Mouse (Mus musculus): ENCODE measurements at regions not wholly inside any gene's neighbourhood (a gene's known extent, or its start where the extent isn't known, plus 50 kb on each side); places are given as distances from the start of the nearest gene placed in this dataset.

- no peaks in the 10 kb centered on the region for H3K27me3 ChIP-seq (ENCODE audit: control insufficient read depth, insufficient read depth, low read length)
- peaks cover 2% of the 10 kb centered on the region; the same call in 1 of the 2 replicates for H3K4me1 ChIP-seq (ENCODE audit: control insufficient read depth, insufficient read depth, low read length)
- 40% methylated on average over 5 of the region's 5 CpGs for WGBS
- H3K9me3 ChIP-seq (replicated peaks; ENCODE audit: control insufficient read depth, low read length) = no peaks in the 10 kb centered on the region
- no peak for ATAC-seq (replicated peaks; ENCODE audit: extremely low read depth, insufficient read depth, low FRiP score)
- no peak overlapping the region for H3K27ac ChIP-seq (ENCODE audit: low read length)
- H3K4me3 ChIP-seq (ENCODE audit: low read length) = no peak overlapping the region
- no peak overlapping the region for H3K4me2 ChIP-seq (ENCODE audit: low read depth, low read length)
- no peaks in the 10 kb centered on the region for H3K36me3 ChIP-seq (ENCODE audit: control insufficient read depth, insufficient read depth)
- H3K9ac ChIP-seq (ENCODE audit: low read length) = no peak overlapping the region
These were observed 324.9 kb downstream of the Fat4 start for GRCm38 (mm10) chr3:39211670-39212069.

DNA sequence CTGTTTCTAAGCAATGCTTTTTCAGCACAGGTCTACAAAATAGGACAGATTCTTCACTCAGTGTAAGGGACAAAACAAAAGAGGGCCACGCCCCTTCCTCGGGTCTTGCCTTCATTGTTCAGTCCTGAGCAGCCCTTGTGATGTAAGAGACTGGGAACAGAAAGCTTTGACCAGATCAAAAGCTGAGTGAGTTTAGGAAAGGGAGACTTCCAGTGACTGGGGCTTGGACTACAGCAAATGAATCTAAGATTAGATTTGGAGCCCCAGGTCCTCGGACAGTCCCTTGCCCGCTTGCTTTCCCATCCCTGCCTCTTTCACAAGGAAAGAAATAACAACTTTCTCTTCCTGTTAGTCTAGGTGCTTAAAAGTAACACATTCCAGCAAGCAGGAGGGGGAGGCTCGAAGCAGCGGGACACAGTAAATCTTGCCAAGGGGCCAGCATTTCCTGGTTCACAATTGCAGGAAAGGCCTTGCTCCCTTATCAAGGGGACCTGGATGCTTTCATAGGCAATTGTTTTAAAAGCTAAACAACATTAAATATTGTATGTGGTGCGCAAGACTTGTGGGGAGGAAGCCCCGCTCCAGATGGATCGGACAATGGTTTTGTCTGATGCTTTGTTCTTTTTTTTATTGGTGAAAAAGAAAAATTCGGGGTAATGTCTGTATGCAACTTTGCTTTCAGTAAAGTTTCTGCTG lies 333.4 kb downstream of the Fat4 start:
- ATAC-seq (replicated peaks; ENCODE audit: extremely low read depth, insufficient read depth, low FRiP score) = peak; percentile 84
- no peak overlapping the region; the same call in 1 of the 2 replicates for H3K4me3 ChIP-seq (ENCODE audit: low read length)
- no peaks in the 10 kb centered on the region for H3K36me3 ChIP-seq (ENCODE audit: control insufficient read depth, insufficient read depth)
- WGBS = 37% methylated on average over 10 of the region's 10 CpGs
- H3K9ac ChIP-seq (ENCODE audit: low read length) = peak overlapping the region; percentile 42; the same call in 1 of the 2 replicates
- peak overlapping the region; percentile 18 for H3K4me2 ChIP-seq (ENCODE audit: low read depth, low read length)
- H3K27ac ChIP-seq (ENCODE audit: low read length) = peak overlapping the region; percentile 75
- H3K9me3 ChIP-seq (replicated peaks; ENCODE audit: control insufficient read depth, low read length) = no peaks in the 10 kb centered on the region
- no peaks in the 10 kb centered on the region for H3K27me3 ChIP-seq (ENCODE audit: control insufficient read depth, insufficient read depth, low read length)
- H3K4me1 ChIP-seq (ENCODE audit: control insufficient read depth, insufficient read depth, low read length) = peaks cover 5% of the 10 kb centered on the region

DNA sequence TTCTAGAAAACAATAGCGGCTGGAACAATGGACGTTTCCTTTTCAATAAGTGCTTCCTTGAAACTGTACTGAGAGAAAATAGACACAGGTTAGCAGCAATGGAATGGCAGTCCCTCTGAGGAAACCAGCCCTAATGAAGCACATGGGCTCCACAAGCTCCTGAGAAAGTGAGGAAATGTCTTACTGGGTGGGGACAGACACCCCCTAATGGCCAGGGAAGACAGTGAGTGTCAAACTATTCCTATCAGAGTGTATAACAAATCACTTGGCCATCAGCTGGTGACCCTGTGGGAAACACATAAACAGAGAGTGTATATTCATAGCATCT lies 333.9 kb downstream of the Fat4 start:
- H3K27ac ChIP-seq (ENCODE audit: low read length) = peak overlapping the region; percentile 67
- 46% methylated on average over 2 of the region's 2 CpGs for WGBS
- H3K4me2 ChIP-seq (ENCODE audit: low read depth, low read length) = no peak overlapping the region
- H3K36me3 ChIP-seq (ENCODE audit: control insufficient read depth, insufficient read depth) = no peaks in the 10 kb centered on the region
- H3K4me3 ChIP-seq (ENCODE audit: low read length) = no peak overlapping the region
- peak; percentile 63 for ATAC-seq (replicated peaks; ENCODE audit: extremely low read depth, insufficient read depth, low FRiP score)
- H3K9ac ChIP-seq (ENCODE audit: low read length) = no peak overlapping the region
- H3K4me1 ChIP-seq (ENCODE audit: control insufficient read depth, insufficient read depth, low read length) = peaks cover 5% of the 10 kb centered on the region
- no peaks in the 10 kb centered on the region for H3K27me3 ChIP-seq (ENCODE audit: control insufficient read depth, insufficient read depth, low read length)
- H3K9me3 ChIP-seq (replicated peaks; ENCODE audit: control insufficient read depth, low read length) = no peaks in the 10 kb centered on the region

- H3K27ac ChIP-seq (ENCODE audit: low read length) = no peak overlapping the region
- H3K9ac ChIP-seq (ENCODE audit: low read length) = no peak overlapping the region
- H3K4me3 ChIP-seq (ENCODE audit: low read length) = no peak overlapping the region
- no peak for ATAC-seq (replicated peaks; ENCODE audit: extremely low read depth, insufficient read depth, low FRiP score)
- WGBS = 83% methylated on average over 4 of the region's 4 CpGs
- no peaks in the 10 kb centered on the region for H3K9me3 ChIP-seq (replicated peaks; ENCODE audit: control insufficient read depth, low read length)
- H3K36me3 ChIP-seq (ENCODE audit: control insufficient read depth, insufficient read depth) = no peaks in the 10 kb centered on the region
- H3K27me3 ChIP-seq (ENCODE audit: control insufficient read depth, insufficient read depth, low read length) = no peaks in the 10 kb centered on the region
- H3K4me2 ChIP-seq (ENCODE audit: low read depth, low read length) = no peak overlapping the region
- H3K4me1 ChIP-seq (ENCODE audit: control insufficient read depth, insufficient read depth, low read length) = peaks cover 5% of the 10 kb centered on the region
These were observed 335.3 kb downstream of the Fat4 start for GRCm38 (mm10) chr3:39222059-39222458.

DNA sequence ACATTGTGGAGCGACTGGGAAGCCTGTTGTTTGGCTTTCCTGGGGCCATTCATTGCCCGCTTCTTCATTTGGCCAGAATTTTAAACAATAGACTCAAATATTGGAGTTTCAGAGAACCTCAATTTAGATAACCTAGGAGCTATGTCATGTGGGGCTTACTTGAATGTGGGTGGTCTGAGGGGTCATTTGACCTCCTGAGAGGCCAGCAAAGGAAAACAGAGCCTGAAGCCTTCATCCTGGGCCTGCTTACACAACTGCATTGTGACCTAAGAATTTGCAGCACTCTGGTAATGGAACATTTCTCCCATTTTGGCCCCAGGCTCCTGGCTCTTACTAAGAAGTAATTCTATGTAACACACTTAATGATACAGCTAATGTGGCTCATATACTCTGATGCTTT lies 348.2 kb downstream of the Fat4 start:
- Histone ChIP-seq H3K9ac (ENCODE audit: low read length) (no peak overlapping the region), H3K27ac (ENCODE audit: low read length) (no peak overlapping the region), H3K4me3 (ENCODE audit: low read length) (no peak overlapping the region), H3K9me3 (replicated peaks; ENCODE audit: control insufficient read depth, low read length) (no peaks in the 10 kb centered on the region), H3K27me3 (ENCODE audit: control insufficient read depth, insufficient read depth, low read length) (no peaks in the 10 kb centered on the region), H3K4me1 (ENCODE audit: control insufficient read depth, insufficient read depth, low read length) (no peaks in the 10 kb centered on the region), H3K36me3 (ENCODE audit: control insufficient read depth, insufficient read depth) (no peaks in the 10 kb centered on the region), H3K4me2 (ENCODE audit: low read depth, low read length) (no peak overlapping the region)
- WGBS = 82% methylated on average over 2 of the region's 2 CpGs
- no peak for ATAC-seq (replicated peaks; ENCODE audit: extremely low read depth, insufficient read depth, low FRiP score)

- 15% methylated on average over 4 of the region's 4 CpGs for WGBS
- H3K9ac ChIP-seq (ENCODE audit: low read length) = no peak overlapping the region
These were observed 362.0 kb downstream of the Fat4 start for GRCm38 (mm10) chr3:39248712-39249111.

DNA sequence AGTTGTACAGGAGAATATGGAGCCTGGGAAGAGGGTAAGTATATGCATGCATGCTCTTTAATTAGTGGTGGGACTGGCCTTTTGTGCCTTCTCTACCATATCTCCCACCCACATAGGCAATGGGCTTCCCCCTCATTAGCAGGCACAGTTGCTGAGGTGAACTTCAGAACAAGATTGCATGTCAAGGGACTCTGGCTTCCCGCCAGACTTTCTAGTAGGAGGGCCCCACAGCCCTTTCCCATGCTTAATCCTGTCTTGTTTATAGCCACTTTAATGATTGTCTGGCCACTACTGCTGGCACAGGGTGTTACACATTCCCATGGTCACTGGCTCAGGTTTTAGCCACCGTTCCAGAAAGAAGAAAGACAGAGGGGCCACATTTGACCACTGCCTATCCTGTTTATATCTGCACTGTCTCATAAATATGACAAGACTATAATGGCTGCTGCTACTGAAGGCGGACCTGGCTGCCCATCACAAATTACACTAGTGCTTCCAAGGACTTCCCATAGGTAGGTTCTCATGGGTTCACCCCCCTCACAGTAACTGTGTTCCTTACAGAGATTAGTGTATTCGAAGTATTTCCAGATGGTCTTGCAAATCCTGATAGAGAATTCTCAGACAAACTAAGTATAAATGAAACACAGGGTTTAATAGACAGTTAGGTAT lies 362.6 kb downstream of the Fat4 start:
- H3K4me1 ChIP-seq (ENCODE audit: control insufficient read depth, insufficient read depth, low read length) = peaks cover 15% of the 10 kb centered on the region
- peak; percentile 88 for ATAC-seq (replicated peaks; ENCODE audit: extremely low read depth, insufficient read depth, low FRiP score)
- no peak overlapping the region for H3K9ac ChIP-seq (ENCODE audit: low read length)
- H3K4me3 ChIP-seq (ENCODE audit: low read length) = no peak overlapping the region
- no peaks in the 10 kb centered on the region for H3K36me3 ChIP-seq (ENCODE audit: control insufficient read depth, insufficient read depth)
- no peaks in the 10 kb centered on the region for H3K9me3 ChIP-seq (replicated peaks; ENCODE audit: control insufficient read depth, low read length)
- no peaks in the 10 kb centered on the region for H3K27me3 ChIP-seq (ENCODE audit: control insufficient read depth, insufficient read depth, low read length)
- 29% methylated on average over 4 of the region's 4 CpGs for WGBS
- H3K27ac ChIP-seq (ENCODE audit: low read length) = peak overlapping the region; percentile 81
- peak overlapping the region; percentile 24; the same call in 1 of the 2 replicates for H3K4me2 ChIP-seq (ENCODE audit: low read depth, low read length)

More at GRCm38 (mm10) chr3:39248712-39249111, 362.0 kb downstream of the Fat4 start:
- Histone ChIP-seq H3K27me3 (ENCODE audit: control insufficient read depth, insufficient read depth, low read length) (no peaks in the 10 kb centered on the region), H3K4me2 (ENCODE audit: low read depth, low read length) (peak overlapping the region; percentile 43; the same call in 1 of the 2 replicates), H3K36me3 (ENCODE audit: control insufficient read depth, insufficient read depth) (no peaks in the 10 kb centered on the region), H3K4me3 (ENCODE audit: low read length) (no peak overlapping the region), H3K9me3 (replicated peaks; ENCODE audit: control insufficient read depth, low read length) (no peaks in the 10 kb centered on the region), H3K27ac (ENCODE audit: low read length) (peak overlapping the region; percentile 81), H3K4me1 (ENCODE audit: control insufficient read depth, insufficient read depth, low read length) (peaks cover 15% of the 10 kb centered on the region)
- peak; percentile 77 for ATAC-seq (replicated peaks; ENCODE audit: extremely low read depth, insufficient read depth, low FRiP score)

GRCm38 (mm10) chr3:39253076-39253475 lies 366.3 kb downstream of the Fat4 start:
- 88% methylated on average over 1 of the region's 1 CpGs for WGBS
- Histone ChIP-seq H3K4me2 (ENCODE audit: low read depth, low read length) (no peak overlapping the region), H3K36me3 (ENCODE audit: control insufficient read depth, insufficient read depth) (no peaks in the 10 kb centered on the region), H3K27ac (ENCODE audit: low read length) (no peak overlapping the region), H3K9ac (ENCODE audit: low read length) (no peak overlapping the region), H3K4me1 (ENCODE audit: control insufficient read depth, insufficient read depth, low read length) (peaks cover 15% of the 10 kb centered on the region), H3K27me3 (ENCODE audit: control insufficient read depth, insufficient read depth, low read length) (no peaks in the 10 kb centered on the region), H3K4me3 (ENCODE audit: low read length) (no peak overlapping the region), H3K9me3 (replicated peaks; ENCODE audit: control insufficient read depth, low read length) (no peaks in the 10 kb centered on the region)
- no peak for ATAC-seq (replicated peaks; ENCODE audit: extremely low read depth, insufficient read depth, low FRiP score)

DNA sequence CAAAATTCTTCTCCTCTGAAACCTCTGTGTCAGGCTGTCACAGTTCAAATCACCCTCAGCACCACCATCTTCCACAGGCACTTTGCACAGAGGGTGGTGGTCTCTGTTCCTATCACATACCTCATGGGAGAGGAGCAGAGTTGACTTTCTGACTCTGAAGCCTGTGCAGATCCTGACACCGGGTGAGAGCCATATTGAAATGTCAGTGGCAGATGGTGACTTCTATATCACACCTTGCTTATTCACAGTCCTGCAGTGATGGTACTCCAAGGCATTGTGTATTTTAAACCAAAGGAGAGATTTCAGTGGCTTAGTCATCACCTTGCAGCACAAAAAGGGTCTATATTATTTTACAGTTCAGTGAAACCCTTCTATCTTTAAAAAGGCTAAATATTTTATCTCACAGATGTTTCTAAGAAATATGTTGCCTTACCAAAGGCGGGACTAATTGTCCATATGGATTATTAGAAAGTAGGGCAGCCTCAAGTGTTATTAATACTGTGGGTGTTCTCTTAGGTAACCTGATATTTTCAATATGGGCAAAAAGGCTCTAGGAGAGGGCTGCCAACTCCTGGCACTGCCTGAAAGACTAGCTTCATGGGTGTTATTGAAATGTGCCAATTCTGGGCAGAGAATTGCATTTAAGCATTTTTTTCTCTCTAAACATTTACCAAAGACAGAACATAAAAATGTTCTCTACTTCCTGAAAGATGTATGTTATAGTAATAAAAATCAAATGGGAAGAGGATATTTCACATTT lies 378.1 kb downstream of the Fat4 start:
- no peaks in the 10 kb centered on the region for H3K36me3 ChIP-seq (ENCODE audit: control insufficient read depth, insufficient read depth)
- no peak for ATAC-seq (replicated peaks; ENCODE audit: extremely low read depth, insufficient read depth, low FRiP score)
- H3K4me1 ChIP-seq (ENCODE audit: control insufficient read depth, insufficient read depth, low read length) = no peaks in the 10 kb centered on the region
- no peak overlapping the region for H3K27ac ChIP-seq (ENCODE audit: low read length)
- no peaks in the 10 kb centered on the region for H3K27me3 ChIP-seq (ENCODE audit: control insufficient read depth, insufficient read depth, low read length)
- 77% methylated on average over 2 of the region's 2 CpGs for WGBS
- H3K9ac ChIP-seq (ENCODE audit: low read length) = no peak overlapping the region
- H3K4me2 ChIP-seq (ENCODE audit: low read depth, low read length) = no peak overlapping the region
- H3K4me3 ChIP-seq (ENCODE audit: low read length) = no peak overlapping the region
- H3K9me3 ChIP-seq (replicated peaks; ENCODE audit: control insufficient read depth, low read length) = no peaks in the 10 kb centered on the region
